Mouse (Mus musculus) activated CD4-positive, CD25-positive, alpha-beta regulatory T cell (primary cell): Measurements from ENCODE around the gene Ski. TPM values are rescaled to one million over a fixed set of nuclear protein-coding genes. Genes with fewer than 3 reads are reported as not detected.

Source experiments
- polyA plus RNA-seq, 2 experiments: library from polyadenylated mRNA; unstranded; fragments of 100-300 nt; shearing (Covaris generic); gene quantifications; one replicate each; pipeline ENCODE4 v1.2.1; 2017

Gene Ski
- 100 to 1,000 TPM in 1 of 2 experiments, 10 to 100 TPM in 1; 88.2 to 115 TPM for polyA plus RNA-seq

GRCm38 (mm10) chr4:155222552-155222840, at the start of gene Ski:
Ski (minus strand) TSS chr4:155222592.

GRCm38 (mm10) chr4:155249648-155250351, 27.4 kb upstream of the Ski start, which contains the start of gene Faap20:
Faap20 (plus strand) TSS chr4:155249802.

Other genes starting within 250 kb of the Ski start
- gene Plch2, start 165.8 kb downstream of the Ski start, polyA plus RNA-seq, result under 1 TPM in 1 of 2 experiments, not detected in 1; 0.05 TPM
- gene Pex10, start 155.6 kb downstream of the Ski start, polyA plus RNA-seq, result 10 to 100 TPM; 11.0 to 11.5 TPM
- 100 to 1,000 TPM; 191 to 203 TPM for gene Rer1, start 136.2 kb downstream of the Ski start, polyA plus RNA-seq
- gene Morn1, start 136.0 kb downstream of the Ski start, polyA plus RNA-seq, result 1 to 10 TPM; 1.3 to 2.3 TPM
- gene Faap20, start 27.2 kb upstream of the Ski start, polyA plus RNA-seq, result 100 to 1,000 TPM; 102 TPM
- gene Prkcz, start 138.8 kb upstream of the Ski start, polyA plus RNA-seq, result 10 to 100 TPM; 29.5 to 35.9 TPM
- under 1 TPM; 0.13 to 0.71 TPM for gene Gabrd, start 175.5 kb upstream of the Ski start, polyA plus RNA-seq
- 1 to 10 TPM; 2.2 to 3.1 TPM for gene Cfap74, start 186.6 kb upstream of the Ski start, polyA plus RNA-seq
- gene Tmem52, start 246.5 kb upstream of the Ski start, polyA plus RNA-seq, result under 1 TPM in 1 of 2 experiments, not detected in 1; 0.20 TPM